Mouse (Mus musculus) olfactory bulb, adult 2 months (tissue): Measurements from ENCODE around the gene Pkn2. TPM values are rescaled to one million over a fixed set of nuclear protein-coding genes. Genes with fewer than 3 reads are reported as not detected.
A peak's percentile ranks its signal among the peaks of the same experiment; 100 is the strongest.

Experiments used
- H3K27ac ChIP-seq: fragments of 200-500 bp; 2 replicates; pipeline ENCODE4 v1.5.1; 2012; ENCODE audit warnings: low read depth, low read length; ENCODE audit not compliant: insufficient read depth
- H3K4me1 ChIP-seq: fragments of 200-500 bp; 2 replicates; pipeline ENCODE4 v1.6.1; 2012; ENCODE audit warnings: low read length; ENCODE audit not compliant: control insufficient read depth, insufficient read depth
- H3K4me3 ChIP-seq: fragments of 200-500 bp; 2 replicates; pipeline ENCODE4 v1.5.1; 2012; ENCODE audit warnings: mild to moderate bottlenecking, low read depth, low read length, moderate library complexity; ENCODE audit not compliant: insufficient read depth
- CTCF ChIP-seq: fragments of 200-500 bp; IDR thresholded peaks from 2 replicates; pipeline ENCODE4 v1.5.1; 2012; ENCODE audit warnings: low read depth, mild to moderate bottlenecking, low read length, moderate library complexity; ENCODE audit not compliant: insufficient read depth
- POLR2A ChIP-seq: fragments of 200-500 bp; IDR thresholded peaks from 2 replicates; pipeline ENCODE4 v1.6.1; 2012; ENCODE audit warnings: mild to moderate bottlenecking, low read depth, low read length, moderate library complexity; ENCODE audit not compliant: insufficient read depth
- WGBS: fragments of 180-500 bp; shearing (Covaris S2); methylation state at CpG from one replicate; pipeline ENCODE4 v1.1.7; 2018; 5-methylcytosine and 5-hydroxymethylcytosine counted together
- polyA plus RNA-seq: library from polyadenylated mRNA; stranded (reverse); fragments of >200 nt; gene quantifications from 2 replicates; pipeline ENCODE4 v1.2.4, GENCODE M21; 2012; ENCODE audit warnings: low replicate concordance; ENCODE audit not compliant: missing spikeins, insufficient read depth, insufficient read length

The Pkn2 gene
- polyA plus RNA-seq, 1 experiment, result not detected

DNA sequence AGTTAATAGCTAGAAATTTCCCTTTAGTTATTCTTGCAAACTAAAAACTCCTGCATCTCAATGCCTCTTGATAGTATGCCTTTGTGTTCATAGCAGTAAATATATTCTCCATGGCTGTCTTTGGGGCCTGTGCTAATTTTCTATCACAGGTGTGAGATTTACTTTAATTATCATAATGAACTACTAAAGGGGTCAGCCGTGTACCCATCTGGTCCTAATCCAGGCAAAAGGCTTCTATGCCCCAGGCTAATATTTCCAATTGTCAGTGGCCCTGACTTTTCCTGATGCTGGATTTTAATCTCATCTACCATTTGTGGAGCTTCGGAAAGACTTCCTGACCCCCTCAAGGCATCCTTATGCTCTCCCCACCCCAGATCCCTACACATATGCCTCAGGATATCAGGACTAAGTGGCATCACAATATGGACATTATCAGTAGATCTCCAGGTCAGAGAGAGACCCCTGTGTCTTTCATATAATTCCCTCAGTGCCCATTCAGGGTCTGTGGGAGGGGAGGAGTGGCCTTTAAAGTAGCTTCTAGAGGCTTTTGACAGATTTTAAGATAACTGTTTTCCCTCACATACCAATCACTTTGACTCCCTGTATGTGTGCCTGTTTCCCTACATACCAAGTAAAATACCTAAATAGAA lies 95.3 kb downstream of the Pkn2 start:
- TF ChIP-seq CTCF, result no peak
- H3K4me1 ChIP-seq, result no peaks in the 10 kb centered on the region
- WGBS, result 74% methylated on average over 2 of the region's 2 CpGs
- no peak overlapping the region for H3K27ac ChIP-seq
- no peak overlapping the region for H3K4me3 ChIP-seq

GRCm38 (mm10) chr3:142777227-142777626 lies 104.6 kb downstream of the Pkn2 start:
- Histone ChIP-seq H3K4me3 (no peak overlapping the region), H3K4me1 (no peaks in the 10 kb centered on the region), H3K27ac (no peak overlapping the region)
- TF ChIP-seq CTCF (no peak), POLR2A (no peak)
- WGBS, result 59% methylated on average over 3 of the region's 3 CpGs

DNA sequence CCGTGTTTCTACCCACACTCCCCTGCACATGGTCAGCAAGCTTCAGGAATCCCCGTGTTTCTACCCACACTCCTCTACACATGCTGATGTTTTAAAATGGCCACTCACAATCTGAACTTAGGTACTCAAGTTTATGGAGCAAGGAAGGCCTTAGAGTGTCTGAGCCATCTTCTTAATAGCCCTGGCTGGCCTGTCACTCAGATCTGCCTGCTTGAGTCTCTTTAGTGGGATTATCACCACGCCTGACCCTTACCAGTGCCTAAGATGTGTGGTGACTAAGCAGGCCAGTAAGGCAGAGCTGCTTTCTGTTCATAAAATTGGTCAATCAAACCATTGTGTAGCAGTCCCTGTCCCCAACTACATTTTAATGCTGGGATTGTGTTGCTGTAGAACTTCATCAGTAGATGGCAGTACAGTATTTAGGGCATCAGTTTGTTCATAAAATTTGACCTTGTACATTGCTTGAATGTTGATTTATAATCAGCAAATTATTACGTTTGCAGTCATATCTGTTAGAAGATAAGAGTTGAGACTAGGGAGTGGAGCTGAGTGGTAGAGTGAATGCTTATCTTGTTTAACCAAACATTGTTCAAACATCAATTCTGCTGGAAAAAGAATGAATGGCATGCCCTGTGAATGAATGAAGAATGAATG lies 108.1 kb downstream of the Pkn2 start:
- TF ChIP-seq CTCF (no peak), POLR2A (no peak)
- Histone ChIP-seq H3K4me3 (no peak overlapping the region), H3K27ac (no peak overlapping the region), H3K4me1 (no peaks in the 10 kb centered on the region)
- WGBS, result 81% methylated on average over 4 of the region's 4 CpGs

GRCm38 (mm10) chr3:142770518-142770917 lies 111.3 kb downstream of the Pkn2 start:
- H3K27ac ChIP-seq, result no peak overlapping the region

GRCm38 (mm10) chr3:142768498-142768897 lies 113.3 kb downstream of the Pkn2 start:
- Histone ChIP-seq H3K4me1 (no peaks in the 10 kb centered on the region), H3K27ac (no peak overlapping the region), H3K4me3 (no peak overlapping the region)
- WGBS, result 95% methylated on average over 6 of the region's 6 CpGs
- TF ChIP-seq POLR2A, result no peak
- TF ChIP-seq CTCF, result no peak

More at GRCm38 (mm10) chr3:142770518-142770917, 111.3 kb downstream of the Pkn2 start:
- 59% methylated on average over 1 of the region's 1 CpGs for WGBS
- no peak for TF ChIP-seq POLR2A
- TF ChIP-seq CTCF, result no peak
- Histone ChIP-seq H3K4me1 (no peaks in the 10 kb centered on the region), H3K4me3 (no peak overlapping the region)

DNA sequence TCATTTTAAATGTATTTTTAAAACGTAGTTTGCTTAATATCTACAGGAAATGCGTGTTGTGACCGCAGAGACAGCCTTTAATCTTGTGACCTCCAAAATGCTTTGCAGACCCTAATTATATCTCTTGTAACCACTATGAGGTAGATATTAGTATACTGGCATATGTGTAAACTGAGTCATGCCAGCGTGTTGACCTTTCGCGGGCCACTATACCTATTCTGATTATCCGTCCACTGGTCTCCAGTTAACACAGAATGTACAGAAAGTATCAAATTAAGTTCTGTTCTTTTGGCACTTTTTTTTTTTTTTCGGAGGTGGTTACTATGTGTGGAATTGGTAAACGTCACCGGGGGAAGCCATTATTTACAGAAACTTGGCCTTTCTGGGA lies 116.0 kb downstream of the Pkn2 start:
- Histone ChIP-seq H3K4me3 (peak overlapping the region; percentile 81), H3K4me1 (no peaks in the 10 kb centered on the region), H3K27ac (no peak overlapping the region)
- TF ChIP-seq CTCF, result no peak
- no peak for TF ChIP-seq POLR2A
- WGBS, result 10% methylated on average over 10 of the region's 10 CpGs

DNA sequence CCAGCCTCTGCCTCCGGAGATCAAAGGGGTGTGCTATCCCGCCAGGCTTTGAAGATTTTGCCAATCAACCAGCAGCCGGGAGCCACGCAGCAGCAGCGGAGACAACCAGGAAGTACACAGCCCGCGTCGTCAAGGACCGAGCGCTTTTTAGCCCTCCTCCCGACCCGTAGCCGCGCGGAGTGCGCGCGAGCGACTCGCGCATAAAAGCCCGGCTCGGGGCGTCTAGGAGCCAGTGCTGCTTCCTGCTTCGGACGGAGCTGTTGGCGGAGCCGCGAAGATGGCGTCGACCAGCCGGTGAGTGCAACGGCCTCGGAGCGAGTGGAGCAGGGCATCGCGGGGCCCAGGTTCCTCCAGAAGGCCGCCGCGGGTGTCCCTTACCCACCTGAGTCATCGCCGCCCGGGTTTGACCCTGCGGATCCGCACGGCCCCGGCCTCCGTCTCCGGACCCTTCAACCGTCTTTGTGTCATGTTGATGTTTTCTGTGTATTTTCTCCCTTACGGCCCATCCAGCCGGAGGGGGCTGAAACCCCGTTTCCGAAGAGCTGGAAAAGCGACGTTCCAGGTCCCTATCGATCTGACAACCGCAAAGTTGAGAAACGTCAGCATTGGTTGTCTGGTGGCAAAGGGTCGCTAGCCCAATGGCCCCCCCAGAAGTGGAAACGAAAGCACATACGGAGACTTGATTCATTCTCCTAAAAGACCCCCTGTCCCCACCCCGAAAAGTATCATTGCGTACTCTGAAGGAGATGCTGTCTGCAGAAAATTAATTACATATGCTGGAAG lies 116.6 kb downstream of the Pkn2 start, which contains the start of gene Gtf2b:
Gene Gtf2b (plus strand): TSS at position 51 of the 783 bp plus-strand sequence.
- Histone ChIP-seq H3K4me3 (peak within 1 kb of the TSS; percentile 81), H3K27ac (peak within 1 kb of the TSS; percentile 56)
- WGBS, result under 1% methylated on average over 64 of the region's 64 CpGs

GRCm38 (mm10) chr3:142760356-142760755 lies 121.4 kb downstream of the Pkn2 start:
- no peak overlapping the region for H3K27ac ChIP-seq
- 64% methylated on average over 6 of the region's 6 CpGs for WGBS
- H3K4me3 ChIP-seq, result no peak overlapping the region
- no peaks in the 10 kb centered on the region for H3K4me1 ChIP-seq
- TF ChIP-seq POLR2A (no peak), CTCF (no peak)

More for the DNA sequence above, 116.6 kb downstream of the Pkn2 start, which contains the start of gene Gtf2b:
- H3K4me1 ChIP-seq, result no peaks in the 10 kb centered on the region
- no peak for TF ChIP-seq CTCF
- peak; percentile 95 for TF ChIP-seq POLR2A

DNA sequence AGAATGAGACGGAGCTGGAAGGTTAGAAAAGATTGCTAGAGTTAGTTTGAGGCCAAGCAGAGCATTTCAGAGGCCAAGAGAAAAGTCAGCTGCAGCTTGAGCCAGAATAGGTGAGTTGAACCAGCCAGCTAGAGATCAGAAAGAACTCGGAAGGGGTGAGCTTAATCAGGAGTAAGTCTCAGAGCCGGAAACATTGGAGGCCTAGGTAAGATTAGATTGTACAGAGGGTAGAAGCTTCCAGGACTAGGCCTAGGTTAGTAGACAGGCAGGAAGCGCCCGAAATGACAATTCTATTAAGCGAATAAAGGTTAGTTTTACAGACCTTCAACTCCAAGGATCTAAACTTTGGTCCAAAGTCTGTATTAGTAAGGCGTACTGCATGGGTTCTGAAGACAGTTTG lies 123.2 kb downstream of the Pkn2 start:
- Histone ChIP-seq H3K27ac (no peak overlapping the region), H3K4me3 (no peak overlapping the region), H3K4me1 (no peaks in the 10 kb centered on the region)
- 92% methylated on average over 7 of the region's 7 CpGs for WGBS
- TF ChIP-seq POLR2A (no peak), CTCF (no peak)
